Mouse (Mus musculus): ENCODE data around the gene Git2.
A peak's percentile ranks its signal among the peaks of the same experiment; 100 is the strongest.

Git2 gene

GRCm38 (mm10) chr5:114767185-114767584 is 8.1 kb downstream of the Git2 start:
- ATAC-seq (ENCODE audit: insufficient number of reproducible peaks, low FRiP score, low TSS enrichment): no peak

GRCm38 (mm10) chr5:114766686-114767085 is 8.6 kb downstream of the Git2 start:
- no peak for ATAC-seq (ENCODE audit: insufficient number of reproducible peaks, low FRiP score, low TSS enrichment)

DNA sequence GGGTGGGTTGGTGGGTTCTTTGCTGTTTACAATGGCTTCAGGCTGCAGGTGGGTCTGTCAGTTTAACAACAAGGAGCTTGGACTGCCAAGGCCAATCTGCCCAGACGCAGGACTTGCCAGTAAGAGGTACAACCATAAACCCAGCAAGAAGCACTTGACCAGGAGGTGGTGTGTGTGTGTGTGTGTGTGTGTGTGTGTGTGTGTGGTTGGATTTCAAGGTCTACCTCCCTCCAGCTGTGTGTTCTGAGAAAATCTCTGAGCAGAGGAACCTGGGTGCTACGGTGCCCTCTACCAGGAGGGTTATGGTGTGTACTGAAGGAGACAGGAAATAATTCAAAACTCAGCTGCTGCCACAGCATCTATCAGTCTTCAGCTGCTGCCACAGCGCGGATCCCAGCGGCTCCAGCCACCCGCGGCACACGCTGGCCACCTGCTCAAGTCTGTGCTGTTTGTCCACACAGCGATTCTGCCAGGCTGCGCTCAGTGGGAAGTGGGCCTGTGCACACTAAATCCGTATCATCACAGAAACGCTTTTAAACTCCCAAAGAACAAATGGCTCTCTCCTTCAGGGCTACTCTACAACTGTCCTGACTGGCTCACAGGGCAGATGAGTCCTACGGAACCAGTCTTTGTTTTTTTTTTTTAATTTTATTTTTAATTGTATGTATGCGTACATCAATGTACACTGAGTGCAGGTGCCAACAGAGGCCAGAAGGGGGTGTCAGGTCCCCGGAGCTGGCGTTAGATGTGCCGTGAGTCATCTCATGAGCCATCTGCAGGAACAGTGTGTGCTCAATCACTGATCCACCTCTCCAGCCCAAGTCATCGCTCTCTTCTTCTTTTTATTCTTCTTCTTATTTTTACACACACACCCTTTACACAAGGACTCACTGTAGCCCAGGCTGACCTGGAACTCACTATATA is 10.2 kb downstream of the Git2 start:
- ATAC-seq (ENCODE audit: insufficient number of reproducible peaks, low FRiP score, low TSS enrichment): peak; percentile 71; the same call in 1 of the 2 replicates

DNA sequence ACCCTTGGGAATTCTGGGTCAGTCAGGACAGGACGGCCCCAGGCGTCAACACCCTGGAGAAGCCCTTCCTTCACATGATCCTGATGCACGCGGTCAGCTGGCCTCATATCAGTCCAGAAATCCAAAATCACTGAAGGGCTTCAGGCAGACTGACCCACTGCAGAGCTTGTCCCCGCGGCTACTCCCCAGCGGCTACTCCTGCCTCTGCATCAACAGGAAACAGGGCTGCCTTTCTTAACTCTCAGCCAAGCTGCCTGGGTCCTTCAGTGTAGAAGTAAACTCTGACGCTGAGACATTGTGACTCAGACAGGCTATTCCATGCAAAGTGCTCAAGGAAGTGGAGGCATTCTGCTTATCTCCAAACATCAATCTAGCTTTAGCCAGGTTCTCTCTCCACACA is 13.3 kb downstream of the Git2 start:
- ATAC-seq (ENCODE audit: insufficient number of reproducible peaks, low FRiP score, low TSS enrichment): no peak

DNA sequence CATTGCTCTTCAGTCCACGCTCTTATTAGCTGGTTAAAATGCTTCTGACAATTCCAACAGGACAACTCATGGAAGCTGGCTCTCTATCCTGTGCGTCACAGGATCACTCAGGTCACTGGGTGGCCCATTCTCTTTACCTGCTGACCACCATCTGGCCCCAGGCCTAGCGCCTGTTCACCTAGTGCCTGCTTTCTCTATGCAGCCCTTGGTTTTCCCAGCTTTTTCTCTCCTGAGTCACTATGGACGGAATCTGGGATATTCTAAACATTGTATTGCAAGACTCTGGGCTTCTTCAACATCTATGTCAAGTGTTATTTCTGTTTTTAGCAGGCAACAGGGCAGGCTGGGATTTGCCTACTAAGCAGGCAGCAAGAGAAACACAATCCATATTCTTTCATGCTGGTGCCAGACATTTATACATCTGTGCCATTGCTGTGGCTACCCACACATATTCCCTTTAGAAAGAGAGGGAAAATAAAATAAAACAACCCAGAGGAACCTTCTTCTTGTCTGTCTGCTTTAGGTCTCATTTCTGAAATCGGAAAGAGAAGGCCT is 15.7 kb downstream of the Git2 start:
- ATAC-seq (ENCODE audit: insufficient number of reproducible peaks, low FRiP score, low TSS enrichment): no peak

- ATAC-seq (ENCODE audit: insufficient number of reproducible peaks, low FRiP score, low TSS enrichment): peak; percentile 96
These were observed 21.9 kb downstream of the Git2 start for GRCm38 (mm10) chr5:114753384-114753783.

GRCm38 (mm10) chr5:114752397-114752796 is 22.9 kb downstream of the Git2 start:
- no peak for ATAC-seq (ENCODE audit: insufficient number of reproducible peaks, low FRiP score, low TSS enrichment)

DNA sequence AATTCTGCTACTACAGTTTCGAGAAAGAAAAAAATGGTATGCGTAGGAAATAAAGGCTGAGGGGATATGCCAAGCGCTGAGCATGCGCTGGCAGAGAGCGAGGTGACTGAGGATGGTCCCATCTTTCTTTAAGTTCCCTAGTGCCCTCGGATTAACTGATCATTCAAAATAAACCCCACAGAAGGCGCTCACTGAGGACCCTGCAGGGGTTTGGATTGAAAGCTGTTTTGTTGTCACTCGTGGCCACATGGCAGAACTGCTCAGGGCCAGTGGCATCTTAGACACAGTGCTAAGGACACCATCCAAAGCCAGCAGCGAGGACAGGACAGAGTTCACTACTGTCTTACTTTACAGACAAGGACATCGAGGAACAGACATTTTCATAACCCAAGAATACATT is 25.0 kb downstream of the Git2 start:
- no peak for ATAC-seq (ENCODE audit: insufficient number of reproducible peaks, low FRiP score, low TSS enrichment)

DNA sequence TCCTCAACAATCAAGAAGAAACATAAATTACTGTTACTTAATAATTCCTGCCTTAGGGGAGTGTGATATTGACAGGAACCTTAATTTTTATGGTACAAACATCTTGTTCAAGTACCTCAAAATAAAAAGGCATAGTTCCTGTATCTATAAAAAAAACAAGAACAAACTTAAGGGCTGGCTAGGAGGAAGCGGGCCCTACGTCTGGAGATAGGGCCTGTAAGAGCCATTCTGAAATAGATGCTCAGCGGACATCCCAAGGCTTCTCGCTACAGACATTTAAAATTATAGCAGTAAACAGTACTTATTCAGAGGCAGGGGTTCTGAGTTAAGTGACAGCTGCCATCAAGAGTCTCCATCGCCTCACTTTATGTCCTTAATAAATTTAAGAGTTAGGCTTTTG is 27.8 kb downstream of the Git2 start:
- no peak for ATAC-seq (ENCODE audit: insufficient number of reproducible peaks, low FRiP score, low TSS enrichment)

DNA sequence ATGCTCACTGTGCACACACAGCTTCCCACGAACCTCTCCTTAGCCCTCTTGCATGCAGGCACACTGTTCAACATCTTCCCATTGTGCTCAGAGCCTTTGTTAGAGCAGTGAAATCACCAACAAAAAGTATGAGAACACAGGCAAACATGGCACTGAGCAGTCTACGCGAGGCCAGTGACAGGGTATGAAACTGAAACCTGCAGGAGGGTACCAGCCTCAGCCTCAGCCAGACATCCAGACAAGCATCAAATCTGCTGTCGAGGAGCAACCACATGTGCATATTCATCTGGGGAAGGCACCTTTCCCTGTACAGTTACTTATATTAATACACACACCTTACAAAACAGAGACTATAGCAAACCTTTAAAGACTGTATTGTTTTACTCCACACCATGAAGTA is 28.4 kb downstream of the Git2 start:
- ATAC-seq (ENCODE audit: insufficient number of reproducible peaks, low FRiP score, low TSS enrichment): no peak

DNA sequence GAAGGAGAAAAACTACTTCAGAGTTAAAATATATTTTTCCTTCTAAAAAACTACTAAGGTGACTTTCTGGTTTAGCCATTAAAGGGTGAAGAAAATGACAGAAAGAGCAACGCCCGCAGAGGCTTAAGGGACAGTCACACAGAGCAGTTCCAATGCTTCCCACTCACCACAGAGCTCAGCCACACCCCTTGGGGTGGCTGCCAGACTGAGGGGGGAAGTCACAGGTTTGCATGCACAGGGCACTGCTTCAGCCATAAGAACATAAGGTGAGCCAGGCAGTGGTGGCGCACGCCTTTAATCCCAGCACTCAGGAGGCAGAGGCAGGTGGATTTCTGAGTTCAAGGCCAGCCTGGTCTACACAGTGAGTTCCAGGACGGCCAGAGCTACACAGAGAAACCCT is 29.7 kb downstream of the Git2 start:
- ATAC-seq (ENCODE audit: insufficient number of reproducible peaks, low FRiP score, low TSS enrichment): no peak

- ATAC-seq (ENCODE audit: insufficient number of reproducible peaks, low FRiP score, low TSS enrichment): no peak
These were observed 31.6 kb downstream of the Git2 start for GRCm38 (mm10) chr5:114743697-114744090.

- ATAC-seq (ENCODE audit: insufficient number of reproducible peaks, low FRiP score, low TSS enrichment): 0 out of 2 replicates have a peak, but pooled peaks have one; percentile 45
These were observed 32.2 kb downstream of the Git2 start for GRCm38 (mm10) chr5:114742998-114743696.

DNA sequence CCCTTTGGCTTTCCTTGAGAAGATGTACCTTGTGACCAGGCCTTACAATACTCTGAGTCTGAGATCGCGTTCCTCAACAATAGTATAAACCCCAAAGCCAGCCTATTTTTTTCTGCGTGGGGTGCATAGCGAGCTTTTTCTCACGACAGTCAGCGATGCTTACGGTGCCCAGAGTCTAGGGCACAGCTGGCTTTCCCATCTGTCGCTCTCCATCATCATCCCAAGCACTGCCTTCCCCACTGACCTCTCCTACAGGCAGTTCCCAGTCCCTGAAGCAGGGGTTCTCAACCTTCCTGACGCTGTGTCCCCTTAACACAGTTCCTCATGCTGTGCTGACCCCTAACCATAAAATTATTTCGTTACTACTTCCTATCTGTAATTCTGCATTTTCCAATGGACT is 32.7 kb downstream of the Git2 start:
- ATAC-seq (ENCODE audit: insufficient number of reproducible peaks, low FRiP score, low TSS enrichment): no peak

- ATAC-seq (ENCODE audit: insufficient number of reproducible peaks, low FRiP score, low TSS enrichment): no peak
These were observed 34.7 kb downstream of the Git2 start for GRCm38 (mm10) chr5:114740595-114740994.

GRCm38 (mm10) chr5:114738707-114739241 is 36.5 kb downstream of the Git2 start:
- peak; percentile 42; the same call in 1 of the 2 replicates for ATAC-seq (ENCODE audit: insufficient number of reproducible peaks, low FRiP score, low TSS enrichment)

- ATAC-seq (ENCODE audit: insufficient number of reproducible peaks, low FRiP score, low TSS enrichment): no peak
These were observed 38.0 kb downstream of the Git2 start for GRCm38 (mm10) chr5:114737090-114737887.

DNA sequence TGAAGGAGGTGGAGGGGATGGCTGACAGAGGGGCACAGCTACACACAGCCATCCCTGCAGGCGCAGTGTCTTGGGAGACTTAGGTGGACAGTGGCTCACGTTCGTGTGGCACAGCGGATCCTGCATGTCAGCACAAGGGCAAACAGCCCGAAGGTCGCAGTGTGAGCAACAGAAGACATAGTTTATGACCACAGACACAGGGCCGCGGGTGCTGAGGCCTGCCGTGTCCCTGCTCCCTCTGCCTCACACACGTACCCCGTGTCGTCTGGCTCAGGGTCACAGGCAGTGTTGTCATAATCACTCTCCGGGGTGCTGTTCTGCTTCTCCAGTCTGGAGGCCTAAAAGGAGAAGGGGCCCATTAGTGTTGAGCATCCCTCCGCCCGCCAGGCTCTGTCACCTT is 41.7 kb downstream of the Git2 start:
- no peak for ATAC-seq (ENCODE audit: insufficient number of reproducible peaks, low FRiP score, low TSS enrichment)

- ATAC-seq (ENCODE audit: insufficient number of reproducible peaks, low FRiP score, low TSS enrichment): no peak
These were observed 43.3 kb downstream of the Git2 start for GRCm38 (mm10) chr5:114731969-114732368.

DNA sequence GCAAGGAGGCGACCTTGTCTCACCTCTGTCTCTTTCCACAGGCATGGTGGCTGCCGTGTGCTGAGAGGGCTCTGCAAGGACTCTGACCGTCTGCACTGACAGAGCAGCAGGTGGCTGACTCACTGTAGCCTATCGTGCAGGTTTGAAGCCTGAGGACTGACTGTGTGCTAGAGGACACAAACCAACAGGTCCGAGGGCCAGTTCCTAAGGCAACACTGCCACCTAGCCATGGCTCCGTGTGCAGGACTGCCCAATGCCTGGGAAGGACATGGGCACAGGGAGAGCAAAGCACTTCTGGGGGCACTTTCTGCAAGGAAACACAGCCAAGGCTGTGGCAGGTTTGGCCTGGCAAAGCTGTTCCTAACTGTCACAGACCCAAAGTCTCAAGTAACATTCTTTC is 43.8 kb downstream of the Git2 start:
- ATAC-seq (ENCODE audit: insufficient number of reproducible peaks, low FRiP score, low TSS enrichment): no peak
